Mouse (Mus musculus) CH12.LX (cell line): ENCODE measurements around the gene Padi6. TPM values are rescaled to one million over a fixed set of nuclear protein-coding genes. Genes with fewer than 3 reads are reported as not detected.

Experiments used
- DNase-seq: peaks from one replicate; pipeline ENCODE4 v3.0.0-alpha.2; 2013; ENCODE audit errors: extremely low read depth
- H3K27ac ChIP-seq: 2 replicates; pipeline ENCODE4 v1.5.1; 2012; ENCODE audit warnings: low read depth, mild to moderate bottlenecking, control low read depth, moderate library complexity; ENCODE audit not compliant: insufficient read depth
- H3K27me3 ChIP-seq: replicated peaks from 2 replicates; pipeline ENCODE3; 2012; ENCODE audit warnings: inconsistent platforms
- H3K36me3 ChIP-seq, 2 experiments: replicated peaks in 1 of 2; 2 replicates each; pipeline versions ENCODE3 to v1.6.1; 2012; ENCODE audit warnings: inconsistent platforms in 1 of 2, low read length in 1 of 2, mild to moderate bottlenecking in 1 of 2, mixed read lengths in 1 of 2, moderate library complexity in 1 of 2; ENCODE audit not compliant: control insufficient read depth in 1 of 2, insufficient read depth in 1 of 2
- H3K4me1 ChIP-seq, 2 experiments: 2 replicates each; pipeline ENCODE4 v1.6.1; 2012; ENCODE audit warnings: inconsistent platforms in 1 of 2, moderate library complexity in 1 of 2; ENCODE audit not compliant: insufficient read depth in 2 of 2, control insufficient read depth in 1 of 2
- H3K4me2 ChIP-seq: 2 replicates; pipeline ENCODE4 v1.6.1; 2012; ENCODE audit warnings: low read depth, mild to moderate bottlenecking, control low read depth; ENCODE audit not compliant: poor library complexity, insufficient read depth, severe bottlenecking
- H3K4me3 ChIP-seq, 3 experiments: fragments of 150-350 bp in 1 of 3; sonication (generic) in 1 of 3; replicated peaks in 1 of 3; 2 replicates each; pipeline versions ENCODE3 to v1.5.1; 2011 to 2012; ENCODE audit warnings: low read depth in 2 of 3, low read length in 2 of 3, mild to moderate bottlenecking in 2 of 3, moderate library complexity in 2 of 3, control low read depth in 1 of 3, improper control_type of control experiment in 1 of 3, inconsistent platforms in 1 of 3, mixed read lengths in 1 of 3; ENCODE audit not compliant: poor library complexity in 1 of 3
- H3K79me2 ChIP-seq: replicated peaks from 2 replicates; pipeline ENCODE4 v1.6.1; 2012; ENCODE audit warnings: mild to moderate bottlenecking, moderate library complexity; ENCODE audit not compliant: control insufficient read depth, poor library complexity, insufficient read depth, severe bottlenecking; ENCODE audit errors: extremely low read depth
- H3K9ac ChIP-seq: 2 replicates; pipeline ENCODE4 v1.6.1; 2012; ENCODE audit warnings: low read depth, mild to moderate bottlenecking, control low read depth, moderate library complexity; ENCODE audit not compliant: insufficient read depth
- H3K9me3 ChIP-seq: replicated peaks from 2 replicates; pipeline ENCODE3; 2012; ENCODE audit warnings: low read length, inconsistent platforms, mixed read lengths
- CHD1 ChIP-seq: IDR thresholded peaks from 2 replicates; pipeline ENCODE4 v1.6.1; 2012; ENCODE audit warnings: low read depth, low read length, improper control_type of control experiment, inconsistent platforms
- CHD2 ChIP-seq: IDR thresholded peaks from 2 replicates; pipeline ENCODE4 v1.6.1; 2011; ENCODE audit warnings: low read length, improper control_type of control experiment
- EP300 ChIP-seq: IDR thresholded peaks from 2 replicates; pipeline ENCODE4 v1.6.1; 2011; ENCODE audit warnings: low read length, improper control_type of control experiment
- ETS1 ChIP-seq: conservative IDR thresholded peaks from 2 replicates; pipeline ENCODE4 v1.6.1; 2012; ENCODE audit warnings: low read depth, mild to moderate bottlenecking, inconsistent platforms, low read length, improper control_type of control experiment, moderate library complexity
- JUN ChIP-seq: IDR thresholded peaks from 2 replicates; pipeline ENCODE4 v1.6.1; 2011; ENCODE audit warnings: low read depth, mild to moderate bottlenecking, low read length, improper control_type of control experiment, moderate library complexity; ENCODE audit not compliant: insufficient read depth
- JUND ChIP-seq: conservative IDR thresholded peaks from 2 replicates; pipeline ENCODE4 v1.6.1; 2011; ENCODE audit warnings: low read depth, low read length, improper control_type of control experiment
- KAT2A ChIP-seq: IDR thresholded peaks from 2 replicates; pipeline ENCODE4 v1.6.1; 2012; ENCODE audit warnings: low read length, improper control_type of control experiment, inconsistent platforms; ENCODE audit not compliant: insufficient replicate concordance
- MAZ ChIP-seq: IDR thresholded peaks from 2 replicates; pipeline ENCODE4 v1.6.1; 2012; ENCODE audit warnings: low read depth, mild to moderate bottlenecking, inconsistent platforms, low read length, improper control_type of control experiment, moderate library complexity
- MYC ChIP-seq: IDR thresholded peaks from 2 replicates; pipeline ENCODE4 v1.6.1; 2011; ENCODE audit warnings: low read depth, mild to moderate bottlenecking, improper control_type of control experiment, low read length
- NRF1 ChIP-seq: IDR thresholded peaks from 2 replicates; pipeline ENCODE4 v1.6.1; 2014; ENCODE audit warnings: low read depth, mild to moderate bottlenecking, inconsistent platforms, low read length, improper control_type of control experiment, moderate library complexity
- POLR2A ChIP-seq: IDR thresholded peaks from 2 replicates; pipeline ENCODE4 v1.6.1; 2011; ENCODE audit warnings: low read depth, mild to moderate bottlenecking, improper control_type of control experiment, low read length
- RAD21 ChIP-seq: IDR thresholded peaks from 2 replicates; pipeline ENCODE4 v1.6.1; 2011; ENCODE audit warnings: low read depth, mild to moderate bottlenecking, low read length, improper control_type of control experiment, moderate library complexity
- UBTF ChIP-seq: IDR thresholded peaks from 2 replicates; pipeline ENCODE4 v1.6.1; 2012; ENCODE audit warnings: low read depth, mild to moderate bottlenecking, inconsistent platforms, low read length, improper control_type of control experiment, moderate library complexity
- USF1 ChIP-seq: IDR thresholded peaks from 2 replicates; pipeline ENCODE4 v1.6.1; 2014; ENCODE audit warnings: low read depth, mild to moderate bottlenecking, inconsistent platforms, low read length, improper control_type of control experiment
- ZC3H11A ChIP-seq: IDR thresholded peaks from 2 replicates; pipeline ENCODE4 v1.6.1; 2012; ENCODE audit warnings: low read depth, mild to moderate bottlenecking, inconsistent platforms, low read length, improper control_type of control experiment
- ZKSCAN1 ChIP-seq: IDR thresholded peaks from 2 replicates; pipeline ENCODE4 v1.6.1; 2012; ENCODE audit warnings: low read depth, inconsistent platforms, low read length, improper control_type of control experiment, borderline replicate concordance
- ZMIZ1 ChIP-seq: IDR thresholded peaks from 2 replicates; pipeline ENCODE4 v1.6.1; 2012; ENCODE audit warnings: low read depth, mild to moderate bottlenecking, inconsistent platforms, low read length, improper control_type of control experiment
- dilution Hi-C: fragments of 300-500 bp; cut with MboI; formaldehyde crosslinking; loops from 2 replicates; pipeline ENCODE4 v1.14.3; 2020; ENCODE audit warnings: low sequenced_read_pairs; ENCODE audit not compliant: extremely low pct_unique_long_range_greater_than_20kb, extremely low pct_ligation_motif_present
- in situ Hi-C: fragments of 300-500 bp; cut with MboI; formaldehyde crosslinking; loops from 3 replicates; pipeline ENCODE4 v1.14.3; 2019; ENCODE audit warnings: low sequenced_read_pairs, low pct_ligation_motif_present, low pct_unique_long_range_greater_than_20kb, mixed read lengths
- polyA plus RNA-seq: library from polyadenylated mRNA; unstranded; fragments of >175 nt; gene quantifications from 2 replicates; pipeline ENCODE4 v1.2.1, GENCODE M21; 2012; ENCODE audit warnings: low read depth; ENCODE audit not compliant: insufficient read length
- total RNA-seq, 2 experiments: library from RNA; depleted of rRNA; stranded (reverse); fragments of 300-350 nt in 1 of 2; fragments of >200 nt in 1 of 2; gene quantifications; 2 replicates each; pipeline ENCODE4 v1.2.3; 2012 to 2014

The Padi6 gene
- total and polyA plus RNA-seq, 3 experiments, result not detected

DNA sequence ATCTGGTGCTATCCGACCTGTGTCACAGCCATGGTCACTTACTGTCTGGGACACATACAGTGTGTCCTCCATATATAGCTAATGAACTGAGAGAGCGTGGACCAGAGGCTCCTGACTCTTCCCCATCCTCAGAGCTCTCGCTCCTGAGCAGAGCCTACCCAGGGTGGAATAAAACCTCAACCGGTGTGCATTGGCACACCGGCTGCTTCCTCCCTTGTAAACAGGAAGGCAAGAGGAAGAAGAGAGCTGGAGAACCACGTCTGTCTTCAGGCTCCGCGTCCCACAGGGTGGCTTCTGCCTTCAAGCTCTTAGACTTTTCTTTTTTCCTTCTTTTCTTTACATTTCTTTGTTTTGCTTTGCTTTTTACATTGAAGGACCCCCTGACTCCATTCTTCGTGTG is 40.4 kb upstream of the Padi6 start:
- H3K4me1 ChIP-seq, result no peaks in the 10 kb centered on the region
- H3K4me2 ChIP-seq, result no peak overlapping the region
- H3K9ac ChIP-seq, result no peak overlapping the region
- H3K4me3 ChIP-seq, result no peak overlapping the region
- dilution Hi-C loops, result no loop called here
- DNase-seq, result no peak
- no peak overlapping the region for H3K27ac ChIP-seq
- in situ Hi-C loops, result no loop called here
- H3K79me2 ChIP-seq, result no peaks in the 10 kb centered on the region
- peaks cover 25% of the 10 kb centered on the region for H3K9me3 ChIP-seq
- no peaks in the 10 kb centered on the region for H3K36me3 ChIP-seq
- H3K27me3 ChIP-seq, result peaks cover 34% of the 10 kb centered on the region
- TF ChIP-seq USF1 (no peak), KAT2A (no peak)
- TF ChIP-seq, all 38 proteins: peak for 0

DNA sequence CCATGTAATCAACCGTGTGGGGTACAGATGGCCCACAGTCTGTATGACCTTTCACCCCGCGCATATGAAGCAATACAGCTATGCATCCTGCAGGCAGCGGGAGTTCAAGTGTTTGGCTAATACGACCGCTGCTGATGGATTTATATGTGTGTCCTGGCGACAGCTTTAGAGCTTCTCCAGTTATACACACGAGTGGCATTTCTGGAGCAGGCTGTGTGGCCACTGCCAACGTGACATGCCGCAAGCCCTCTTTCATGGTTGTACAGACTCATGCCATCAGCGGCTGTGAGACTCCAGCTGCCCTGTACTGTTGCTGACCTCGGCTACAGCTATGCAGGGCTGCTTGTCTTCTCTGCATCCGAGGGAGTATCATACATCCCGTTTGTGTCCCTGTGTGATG is 38.1 kb upstream of the Padi6 start:
- H3K9ac ChIP-seq, result no peak overlapping the region
- dilution Hi-C loops, result no loop called here
- no peak overlapping the region for H3K4me3 ChIP-seq
- DNase-seq, result no peak
- H3K4me2 ChIP-seq, result no peak overlapping the region
- TF ChIP-seq ZC3H11A, result no peak
- TF ChIP-seq JUND, result no peak
- TF ChIP-seq CHD2, result no peak
- TF ChIP-seq EP300, result no peak
- TF ChIP-seq ZMIZ1, result no peak
- TF ChIP-seq, all 38 proteins: peak for 0
- in situ Hi-C loops, result no loop called here
- H3K27ac ChIP-seq, result no peak overlapping the region
- no peaks in the 10 kb centered on the region for H3K4me1 ChIP-seq
- no peaks in the 10 kb centered on the region for H3K36me3 ChIP-seq
- H3K9me3 ChIP-seq, result peaks cover 12% of the 10 kb centered on the region
- H3K27me3 ChIP-seq, result peaks cover 52% of the 10 kb centered on the region
- no peaks in the 10 kb centered on the region for H3K79me2 ChIP-seq

DNA sequence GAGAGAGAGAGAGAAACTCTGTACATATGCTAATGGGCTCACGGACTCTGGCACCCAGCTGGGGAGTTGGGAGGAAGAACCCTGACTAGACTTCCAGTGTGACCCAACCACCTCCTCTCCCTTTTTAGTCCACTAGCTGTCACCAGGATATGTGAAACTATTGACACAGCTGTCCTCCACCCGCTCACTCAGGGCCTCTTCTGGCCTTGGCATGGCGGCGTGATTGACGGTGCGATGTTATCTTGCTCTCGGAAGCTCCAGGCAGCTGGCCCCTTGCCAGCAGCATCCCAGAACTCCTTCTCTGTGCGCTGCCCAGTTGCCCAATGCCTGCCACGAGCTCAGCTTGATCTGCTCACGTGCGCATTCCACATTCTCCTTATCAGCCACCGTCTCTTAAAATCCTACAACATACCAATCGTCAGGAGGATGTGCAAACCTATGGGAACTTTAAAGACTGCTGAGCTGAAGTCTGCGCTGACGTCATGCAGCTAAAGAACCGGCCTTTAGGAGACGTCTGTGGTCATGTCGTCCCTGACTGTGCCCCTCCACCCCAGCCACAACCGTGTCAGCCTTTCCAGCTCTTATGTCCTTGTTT is 37.5 kb upstream of the Padi6 start:
- H3K4me3 ChIP-seq, result no peak overlapping the region
- H3K27ac ChIP-seq, result no peak overlapping the region
- DNase-seq, result no peak
- no peaks in the 10 kb centered on the region for H3K36me3 ChIP-seq
- H3K9ac ChIP-seq, result no peak overlapping the region
- no peaks in the 10 kb centered on the region for H3K79me2 ChIP-seq
- H3K9me3 ChIP-seq, result peaks cover 11% of the 10 kb centered on the region
- no peak for TF ChIP-seq UBTF
- no peak for TF ChIP-seq JUN
- no peak for TF ChIP-seq EP300
- TF ChIP-seq ETS1, result no peak
- TF ChIP-seq MYC, result no peak
- no peak for TF ChIP-seq ZMIZ1
- TF ChIP-seq NRF1, result no peak
- TF ChIP-seq CHD2, result no peak
- no peak for TF ChIP-seq POLR2A
- TF ChIP-seq CHD1, result no peak
- no peak for TF ChIP-seq RAD21
- no peak for TF ChIP-seq MAZ
- no peak for TF ChIP-seq ZKSCAN1
- no peak overlapping the region for H3K4me2 ChIP-seq
- in situ Hi-C loops (no loop called here), dilution Hi-C loops (no loop called here)
- H3K4me1 ChIP-seq, result no peaks in the 10 kb centered on the region
- peaks cover 55% of the 10 kb centered on the region for H3K27me3 ChIP-seq
